Mouse (Mus musculus) skeletal muscle tissue, adult 2 months (tissue): ENCODE data around the gene Becn1.
"Not testable (repeated sequence)": the region's sequence is repeated elsewhere in the genome, so short reads cannot be mapped to it uniquely, and the experiment has no call there.

Experiments
- DNase-seq: peaks from one replicate; pipeline ENCODE4 v3.0.0-alpha.2; 2012; ENCODE audit warnings: low read depth, low spot score

The Becn1 gene

GRCm38 (mm10) chr11:101302004-101302798 is at the start of gene Becn1:
Becn1 (minus strand) TSS chr11:101302286.
- DNase-seq = peak; percentile 94

GRCm38 (mm10) chr11:101351721-101352111 is 49.6 kb upstream of the Becn1 start:
- no peak for DNase-seq

GRCm38 (mm10) chr11:101351100-101351720 is 49.1 kb upstream of the Becn1 start:
- DNase-seq = no peak

- DNase-seq = no peak
These were observed 47.1 kb upstream of the Becn1 start for GRCm38 (mm10) chr11:101349216-101349615.

- DNase-seq = no peak
These were observed 46.7 kb upstream of the Becn1 start for GRCm38 (mm10) chr11:101348774-101349173.

- DNase-seq = no peak
These were observed 45.1 kb upstream of the Becn1 start for GRCm38 (mm10) chr11:101347083-101347775.

- DNase-seq = no peak
These were observed 36.2 kb upstream of the Becn1 start for GRCm38 (mm10) chr11:101338123-101338760.

GRCm38 (mm10) chr11:101335685-101336084 is 33.6 kb upstream of the Becn1 start:
- DNase-seq = no peak

GRCm38 (mm10) chr11:101334516-101334915 is 32.4 kb upstream of the Becn1 start:
- DNase-seq = no peak

GRCm38 (mm10) chr11:101334023-101334422 is 31.9 kb upstream of the Becn1 start:
- DNase-seq = no peak

GRCm38 (mm10) chr11:101332537-101332936 is 30.5 kb upstream of the Becn1 start:
- DNase-seq = no peak

GRCm38 (mm10) chr11:101330961-101331360 is 28.9 kb upstream of the Becn1 start:
- not testable (repeated sequence) for DNase-seq

GRCm38 (mm10) chr11:101330371-101330924 is 28.4 kb upstream of the Becn1 start, which contains the start of gene Aoc3:
Aoc3 (plus strand) TSS chr11:101330605.
- peak; percentile 41 for DNase-seq

- no peak for DNase-seq
These were observed 27.0 kb upstream of the Becn1 start for GRCm38 (mm10) chr11:101328941-101329635.

- no peak for DNase-seq
These were observed 25.2 kb upstream of the Becn1 start for GRCm38 (mm10) chr11:101327311-101327710.

GRCm38 (mm10) chr11:101326147-101326546 is 24.1 kb upstream of the Becn1 start:
- no peak for DNase-seq

GRCm38 (mm10) chr11:101325201-101325600 is 23.1 kb upstream of the Becn1 start:
- DNase-seq = not testable (repeated sequence)

GRCm38 (mm10) chr11:101324763-101325162 is 22.7 kb upstream of the Becn1 start, which contains the start of gene Aoc2:
Aoc2 (plus strand) TSS chr11:101325063.
- DNase-seq = no peak

GRCm38 (mm10) chr11:101323609-101324008 is 21.5 kb upstream of the Becn1 start:
- DNase-seq = no peak

- DNase-seq = no peak
These were observed 14.4 kb upstream of the Becn1 start for GRCm38 (mm10) chr11:101316501-101316917.
